Mouse (Mus musculus): ENCODE measurements around the gene Reg1.
"Not testable (repeated sequence)": the region's sequence is repeated elsewhere in the genome, so short reads cannot be mapped to it uniquely, and the experiment has no call there.

Reg1 gene

DNA sequence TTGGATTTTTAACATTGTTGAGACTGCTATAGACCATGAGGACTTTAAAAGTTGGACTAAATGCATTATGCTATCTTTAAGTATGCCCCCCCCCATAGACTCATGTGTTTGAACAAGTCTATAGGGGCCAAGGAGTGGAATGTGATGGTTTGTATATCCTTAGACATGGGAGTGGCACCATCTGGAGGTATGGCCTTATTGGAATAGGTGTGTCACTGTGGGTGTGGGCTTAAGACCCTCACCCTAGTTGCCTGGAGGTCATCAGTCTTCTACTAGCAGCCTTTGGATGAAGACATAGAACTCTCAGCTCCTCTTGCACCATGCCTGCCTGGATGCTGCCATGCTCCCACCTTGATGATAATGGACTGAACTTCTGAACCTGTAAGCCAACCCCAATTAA lies at the start of gene Reg1:
Reg1 (plus strand) TSS at position 301 of the 400 bp plus-strand sequence.
- not testable (repeated sequence) for DNase-seq (ENCODE audit: low read depth)

DNA sequence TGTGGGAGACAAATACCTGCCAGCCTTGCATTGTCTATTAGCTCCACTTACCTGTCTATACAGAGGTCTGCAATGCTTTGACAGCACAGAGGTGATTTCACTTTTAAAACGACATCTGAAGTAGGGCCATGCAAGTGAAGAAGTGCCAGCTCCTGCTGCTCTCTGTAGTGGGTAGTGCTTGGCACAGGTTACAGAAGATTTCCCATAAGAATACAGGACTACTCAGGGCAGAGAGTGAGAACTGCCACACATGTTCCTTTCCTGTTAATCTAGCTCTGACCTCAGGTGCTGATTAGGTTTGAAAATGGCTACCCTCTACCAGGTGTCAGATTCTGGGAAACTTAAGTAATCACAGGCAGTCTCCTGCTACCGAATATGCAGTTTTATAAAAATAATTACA lies 43.7 kb upstream of the Reg1 start, which contains the start of gene Reg3d:
Reg3d (minus strand) TSS at position 101 of the 400 bp plus-strand sequence.
- no peak for DNase-seq (ENCODE audit: low read depth)

- DNase-seq (ENCODE audit: low read depth): no peak
Measured at GRCm38 (mm10) chr6:78380409-78380808, 42.1 kb upstream of the Reg1 start, which contains the start of gene Reg3a. Reg3a (plus strand) TSS chr6:78380709.

- DNase-seq (ENCODE audit: low read depth): no peak
Measured at GRCm38 (mm10) chr6:78385609-78386008, 36.9 kb upstream of the Reg1 start.

- DNase-seq (ENCODE audit: low read depth): not testable (repeated sequence)
Measured at GRCm38 (mm10) chr6:78395323-78395722, 27.2 kb upstream of the Reg1 start, which contains the start of gene Reg2. Reg2 (plus strand) TSS chr6:78395623.

- DNase-seq (ENCODE audit: low read depth): no peak
Measured at GRCm38 (mm10) chr6:78425497-78425896, 3.0 kb downstream of the Reg1 start.

DNA sequence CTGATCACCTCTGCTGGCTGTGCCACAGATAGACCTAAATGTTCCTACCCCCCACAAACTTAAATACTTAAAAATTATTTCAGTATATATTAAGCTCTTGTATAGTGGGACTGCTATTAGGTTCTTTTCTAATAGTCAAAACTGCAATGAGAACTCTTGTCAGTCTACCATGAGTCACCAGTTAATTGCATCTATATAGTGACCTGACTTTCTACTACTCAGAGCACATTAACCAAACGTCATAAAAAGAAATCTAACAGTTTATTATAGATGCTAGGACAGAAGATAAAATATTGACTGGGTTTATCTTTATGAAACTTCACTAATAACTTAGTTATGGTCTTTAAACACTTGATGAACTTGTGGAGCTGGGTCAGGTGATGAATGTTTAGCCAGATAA lies 24.7 kb downstream of the Reg1 start:
- DNase-seq (ENCODE audit: low read depth): no peak

GRCm38 (mm10) chr6:78448409-78448808 lies 25.9 kb downstream of the Reg1 start:
- DNase-seq (ENCODE audit: low read depth): no peak

- no peak for DNase-seq (ENCODE audit: low read depth)
Measured at GRCm38 (mm10) chr6:78452804-78453203, 30.3 kb downstream of the Reg1 start.

GRCm38 (mm10) chr6:78460191-78460825 lies 37.8 kb downstream of the Reg1 start:
- no peak for DNase-seq (ENCODE audit: low read depth)

DNA sequence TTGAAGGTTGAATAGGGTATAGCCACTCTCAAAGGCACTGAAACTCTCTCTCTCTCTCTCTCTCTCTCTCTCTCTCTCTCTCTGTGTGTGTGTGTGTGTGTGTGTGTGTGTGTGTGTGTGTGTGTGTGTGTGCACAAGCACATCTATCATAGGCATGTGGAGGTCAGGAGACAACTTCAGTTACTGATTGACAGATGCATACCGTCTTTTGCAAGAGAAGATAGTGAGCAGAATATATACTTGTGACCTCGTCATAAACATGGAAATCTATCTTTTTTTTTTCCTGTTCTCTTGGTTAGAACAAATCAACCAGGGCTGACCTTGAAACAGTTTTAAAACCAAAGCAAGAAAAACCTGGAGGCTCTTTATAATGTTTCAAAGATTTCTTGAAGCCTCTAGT lies 39.8 kb downstream of the Reg1 start:
- DNase-seq (ENCODE audit: low read depth): no peak

DNA sequence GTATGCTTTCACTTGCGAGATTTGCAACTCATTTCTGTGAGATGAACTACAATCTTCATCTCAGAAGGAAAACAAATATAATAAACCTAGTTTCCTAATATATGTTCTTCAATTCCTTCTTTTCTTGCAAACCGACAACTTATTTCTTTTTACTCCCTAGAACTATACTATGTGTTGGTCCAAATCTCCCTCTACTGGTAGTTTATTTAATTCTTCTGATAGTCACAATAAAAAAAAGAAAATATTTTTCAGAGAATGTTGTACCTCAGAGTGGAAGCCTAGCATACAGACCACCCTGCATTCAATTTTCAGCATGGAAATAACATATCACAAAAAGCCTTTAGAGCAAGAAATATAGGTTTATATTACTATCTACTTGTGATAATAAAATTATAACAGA lies 40.8 kb downstream of the Reg1 start:
- no peak for DNase-seq (ENCODE audit: low read depth)

- no peak for DNase-seq (ENCODE audit: low read depth)
Measured at GRCm38 (mm10) chr6:78468772-78469171, 46.3 kb downstream of the Reg1 start, which contains the start of gene Reg3g. Reg3g (minus strand) TSS chr6:78468872.

DNA sequence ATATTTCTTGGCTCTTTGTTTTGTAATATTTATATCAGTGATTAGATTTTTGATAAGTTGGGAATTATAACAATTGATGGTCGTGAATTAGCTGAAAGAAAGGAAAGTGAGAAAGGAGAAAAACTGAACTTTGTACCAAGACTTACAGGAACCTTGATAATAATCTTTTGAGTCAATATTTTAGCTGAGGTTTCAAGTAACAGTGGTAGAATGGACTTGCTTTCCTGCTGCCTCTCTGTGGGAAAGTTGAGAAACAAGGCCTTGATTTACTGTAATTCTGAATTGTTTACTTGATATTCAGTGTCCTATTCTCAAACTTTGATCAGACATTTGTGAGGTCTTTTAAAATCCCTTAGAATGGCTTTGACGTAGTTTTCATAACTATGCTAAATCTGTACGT lies 46.8 kb downstream of the Reg1 start:
- no peak for DNase-seq (ENCODE audit: low read depth)
